In genomic region chr1:151338941-151339340, GRCm38 (mm10) we compare ENCODE assay signal across 9 mouse cellular contexts. TPM values are rescaled to one million over a fixed set of nuclear protein-coding genes. Genes with fewer than 3 reads are reported as not detected.
A peak's percentile ranks its signal among the peaks of the same experiment; 100 is the strongest.
DNase-seq lines count a peak whose midpoint lies in the region; ATAC-seq lines count a peak whose summit lies in the region.
"Had no signal": no experiment of that assay in that cellular context is flagged by ENCODE, and none has a peak within 500 bp of the region (broad histone marks: within the 10 kb centered on the region; RNA-seq: fewer than 3 reads in every experiment).

No protein-coding gene starts in this region.

- WGBS in heart, embryonic 16.5 days, result 24% methylated on average over 2 of the region's 2 CpGs
- 38% methylated on average over 2 of the region's 2 CpGs for WGBS in liver, embryonic 15.5 days (ENCODE audit: insufficient replicate concordance)

- peak; percentile 43 for DNase-seq in embryo, embryonic 10 days (ENCODE audit: low spot score)
- no peak for DNase-seq in embryo, embryonic 9.5 days (ENCODE audit: extremely low spot score)
- peak; percentile 47 to 55 for DNase-seq in adrenal gland, adult 18-20 months (ENCODE audit: low spot score in 2 of 2)
- no peak for DNase-seq in thymus, postnatal 25 days
- no peak for DNase-seq in spleen, postnatal 10 days (ENCODE audit: low spot score in 2 of 2)
- no peak for DNase-seq in thymus, postnatal 10 days (ENCODE audit: low spot score in 2 of 2)

- no peaks in the 10 kb centered on the region for H3K36me3 ChIP-seq in heart, embryonic 16.5 days (ENCODE audit: control insufficient read depth, insufficient read depth)
- H3K36me3 ChIP-seq in liver, embryonic 15.5 days (replicated peaks), result no peaks in the 10 kb centered on the region
- H3K36me3 ChIP-seq: hindbrain, embryonic 12.5 days had no signal

- no peak overlapping the region for H3K4me2 ChIP-seq in heart, embryonic 16.5 days (ENCODE audit: low read depth, low read length)
- H3K4me2 ChIP-seq in liver, embryonic 15.5 days, result no peak overlapping the region
- H3K4me2 ChIP-seq: hindbrain, embryonic 12.5 days had no signal

- no peak overlapping the region for H3K4me3 ChIP-seq in heart, embryonic 16.5 days (ENCODE audit: low read length)
- H3K4me3 ChIP-seq in liver, embryonic 15.5 days (replicated peaks), result no peak overlapping the region
- H3K4me3 ChIP-seq: hindbrain, embryonic 12.5 days had no signal

- H3K9ac ChIP-seq in heart, embryonic 16.5 days (ENCODE audit: low read length), result 0 out of 2 replicates have a peak overlapping the region, but pooled peaks have one; percentile 17
- no peak overlapping the region for H3K9ac ChIP-seq in liver, embryonic 15.5 days
- H3K9ac ChIP-seq: hindbrain, embryonic 12.5 days had no signal

- peaks cover 51% of the 10 kb centered on the region for H3K4me1 ChIP-seq in heart, embryonic 16.5 days (ENCODE audit: control insufficient read depth, insufficient read depth, low read length)
- peaks cover 45% of the 10 kb centered on the region for H3K4me1 ChIP-seq in liver, embryonic 15.5 days (replicated peaks)

- H3K27ac ChIP-seq in heart, embryonic 16.5 days (ENCODE audit: low read length), result peak overlapping the region; percentile 90
- peak overlapping the region; percentile 54 for H3K27ac ChIP-seq in liver, embryonic 15.5 days (replicated peaks)
- H3K27ac ChIP-seq: hindbrain, embryonic 12.5 days had no signal

- no peaks in the 10 kb centered on the region for H3K9me3 ChIP-seq in heart, embryonic 16.5 days (replicated peaks; ENCODE audit: control insufficient read depth, low read length)
- H3K9me3 ChIP-seq in liver, embryonic 15.5 days (replicated peaks), result no peaks in the 10 kb centered on the region
- H3K9me3 ChIP-seq: hindbrain, embryonic 12.5 days had no signal

- peak; percentile 75; the same call in 1 of the 2 replicates for ATAC-seq in heart, embryonic 16.5 days (replicated peaks; ENCODE audit: extremely low read depth, insufficient read depth, low FRiP score)
- 0 out of 2 replicates have a peak, but pooled peaks have one; percentile 44 for ATAC-seq in liver, embryonic 15.5 days (ENCODE audit: insufficient read depth)

- H3K27me3 ChIP-seq in heart, embryonic 16.5 days (ENCODE audit: control insufficient read depth, insufficient read depth, low read length), result no peaks in the 10 kb centered on the region
- no peaks in the 10 kb centered on the region for H3K27me3 ChIP-seq in liver, embryonic 15.5 days
- H3K27me3 ChIP-seq: hindbrain, embryonic 12.5 days had no signal

RNA-seq across cellular contexts. Expression of gene Ivns1abp, which starts 5.3 kb away (rescaled TPM):
- 100 to 1,000 TPM; 102 to 147 TPM for total RNA-seq in adrenal gland, adult 18-20 months (2021)
- polyA plus RNA-seq in heart, embryonic 16.5 days (2015; fragmentation: Nextera tagmentation; extraction: Ambion mirVana), result 360 and 367 TPM in 2 replicates
- polyA plus RNA-seq in liver, embryonic 15.5 days (2015; fragmentation: Nextera tagmentation; extraction: Ambion mirVana), result 68.9 and 71.9 TPM in 2 replicates

Comparison
In these comparisons a context has a peak if more than half of its experiments do, and no peak if none do; other contexts are left out.
1. DNase-seq: peak in embryo, embryonic 10 days (single experiment) and adrenal gland, adult 18-20 months (2 of 2); none in embryo, embryonic 9.5 days (single experiment), thymus, postnatal 25 days (single experiment), spleen, postnatal 10 days (0 of 2) and thymus, postnatal 10 days (0 of 2).